Mouse (Mus musculus): ENCODE results near the gene Inpp5f.

DNA sequence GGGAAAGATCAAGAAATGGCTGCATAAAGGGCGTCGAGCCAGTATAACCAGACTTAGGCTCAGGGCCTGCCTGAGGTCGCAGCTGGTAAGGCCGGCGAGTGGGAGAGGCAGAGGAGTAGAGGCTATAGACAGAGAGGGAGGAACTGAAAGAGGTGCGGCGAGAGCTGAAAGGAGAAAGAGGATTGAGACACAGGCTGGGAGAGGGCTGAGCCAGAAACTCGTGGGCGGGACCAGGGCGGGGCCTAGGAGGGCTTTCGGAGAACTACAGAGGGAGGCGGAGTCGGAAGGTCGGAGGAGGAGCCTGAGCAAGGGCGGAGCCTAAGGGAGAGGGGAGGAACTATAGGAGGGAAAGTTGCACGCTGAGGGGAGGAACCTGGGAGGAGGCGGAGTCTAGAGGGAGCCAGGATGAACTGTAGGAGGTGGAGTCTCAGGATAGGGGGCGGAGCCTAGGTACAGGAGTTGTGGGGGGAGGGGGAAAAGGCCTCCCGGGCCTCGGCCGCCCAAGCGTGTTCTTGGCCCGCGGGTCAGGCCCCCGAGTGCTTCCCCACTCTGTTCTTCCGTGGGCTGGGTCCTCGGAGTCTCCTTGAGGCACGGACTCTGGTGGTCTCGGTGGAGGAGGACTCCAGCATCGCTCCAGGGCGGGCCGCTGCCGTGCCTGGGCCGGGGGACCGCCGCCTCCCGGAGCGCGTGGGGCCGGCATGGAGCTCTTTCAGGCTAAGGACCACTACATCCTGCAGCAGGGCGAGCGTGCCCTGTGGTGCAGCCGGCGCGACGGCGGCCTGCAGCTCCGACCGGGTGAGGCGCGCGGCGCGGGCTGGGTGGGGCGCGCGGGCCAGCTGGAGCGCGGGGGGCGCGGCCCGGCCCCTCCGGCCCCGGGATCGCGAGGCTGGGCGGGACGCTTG is at the start of gene Inpp5f:
- no peak for TF ChIP-seq CTCF (IDR thresholded peaks at IDR 0.05; ENCODE audit: low read depth)
- no peak for TF ChIP-seq EP300 (IDR thresholded peaks at IDR 0.05; ENCODE audit: low read depth)

Data from liver, postnatal 0 days (tissue).